Mouse (Mus musculus) frontal cortex, postnatal 10 days (tissue): Measurements from ENCODE around the gene Bcam.

Experiments used
- DNase-seq, 2 experiments: peaks; one replicate each; pipeline ENCODE4 v3.0.0; 2022; ENCODE audit warnings: low spot score in 2 of 2, mixed read lengths in 1 of 2

The Bcam gene

GRCm38 (mm10) chr7:19754065-19754464 lies 16.8 kb downstream of the Bcam start:
- DNase-seq = no peak

GRCm38 (mm10) chr7:19753587-19753986 lies 17.2 kb downstream of the Bcam start:
- no peak for DNase-seq

DNA sequence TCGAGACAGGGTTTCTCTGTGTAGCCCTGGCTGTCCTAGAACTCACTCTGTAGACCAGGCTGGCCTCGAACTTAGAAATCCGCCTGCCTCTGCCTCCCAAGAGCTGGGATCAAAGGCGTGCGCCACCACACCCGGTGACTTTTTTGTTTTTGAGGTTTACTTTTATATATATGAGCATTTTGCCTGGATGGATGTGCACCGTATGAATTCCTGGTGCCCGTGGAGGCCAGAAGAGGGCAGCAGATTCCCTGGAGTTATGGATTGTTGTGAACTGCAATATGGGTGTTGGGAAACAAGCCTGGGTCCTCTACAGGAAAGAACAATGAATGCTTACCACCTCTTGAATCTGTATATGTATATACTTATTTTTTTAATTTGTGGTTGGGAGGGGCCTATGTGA lies 18.2 kb downstream of the Bcam start:
- DNase-seq = no peak

- no peak for DNase-seq
Measured at GRCm38 (mm10) chr7:19751070-19751383, 19.8 kb downstream of the Bcam start.

- DNase-seq = peak; percentile 79 to 86
Measured at GRCm38 (mm10) chr7:19750217-19751069, 20.4 kb downstream of the Bcam start, which contains the start of gene Nectin2. TSS of gene Nectin2 (minus strand) at chr7:19750483.

DNA sequence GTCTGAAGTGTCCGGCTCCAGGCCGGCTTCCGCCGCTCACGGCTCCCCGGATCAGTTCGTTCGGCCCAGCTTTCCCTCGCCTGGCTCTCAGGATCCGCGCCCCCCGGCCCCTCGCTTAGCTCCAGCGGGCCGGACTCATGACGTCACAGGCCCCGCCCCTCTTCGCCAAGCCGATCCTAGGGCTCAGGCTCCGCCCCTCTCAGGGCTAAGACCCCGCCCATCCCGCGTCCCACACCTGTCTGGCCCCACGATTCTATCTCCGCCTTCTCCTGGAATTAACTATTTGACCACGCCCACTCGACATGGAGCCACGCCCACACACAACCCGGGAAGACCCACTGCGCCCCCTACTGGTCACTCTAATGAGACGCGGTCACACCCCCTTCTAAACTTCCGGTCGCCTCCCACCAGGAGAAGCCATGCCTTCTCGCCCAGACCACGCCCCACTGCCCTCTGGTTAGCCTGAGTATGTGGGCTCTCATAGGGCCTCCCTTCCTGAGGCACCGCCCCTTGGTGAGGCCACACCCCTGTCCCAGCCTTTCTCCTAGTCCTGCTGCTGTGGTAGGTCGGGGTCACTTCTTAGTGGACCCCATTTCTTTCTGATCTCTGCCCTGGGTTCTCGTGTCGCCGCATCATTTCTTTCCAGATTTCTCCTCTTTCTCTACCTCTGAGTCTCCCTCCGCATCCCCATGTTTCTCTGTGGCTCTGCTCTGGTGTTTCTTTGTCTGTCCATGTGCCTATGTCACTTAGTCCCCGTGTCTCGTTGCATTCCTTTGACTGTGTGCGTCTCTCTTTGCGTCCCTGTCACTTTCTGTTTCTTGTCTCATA lies 21.2 kb downstream of the Bcam start:
- peak; percentile 95 to 97 for DNase-seq

DNA sequence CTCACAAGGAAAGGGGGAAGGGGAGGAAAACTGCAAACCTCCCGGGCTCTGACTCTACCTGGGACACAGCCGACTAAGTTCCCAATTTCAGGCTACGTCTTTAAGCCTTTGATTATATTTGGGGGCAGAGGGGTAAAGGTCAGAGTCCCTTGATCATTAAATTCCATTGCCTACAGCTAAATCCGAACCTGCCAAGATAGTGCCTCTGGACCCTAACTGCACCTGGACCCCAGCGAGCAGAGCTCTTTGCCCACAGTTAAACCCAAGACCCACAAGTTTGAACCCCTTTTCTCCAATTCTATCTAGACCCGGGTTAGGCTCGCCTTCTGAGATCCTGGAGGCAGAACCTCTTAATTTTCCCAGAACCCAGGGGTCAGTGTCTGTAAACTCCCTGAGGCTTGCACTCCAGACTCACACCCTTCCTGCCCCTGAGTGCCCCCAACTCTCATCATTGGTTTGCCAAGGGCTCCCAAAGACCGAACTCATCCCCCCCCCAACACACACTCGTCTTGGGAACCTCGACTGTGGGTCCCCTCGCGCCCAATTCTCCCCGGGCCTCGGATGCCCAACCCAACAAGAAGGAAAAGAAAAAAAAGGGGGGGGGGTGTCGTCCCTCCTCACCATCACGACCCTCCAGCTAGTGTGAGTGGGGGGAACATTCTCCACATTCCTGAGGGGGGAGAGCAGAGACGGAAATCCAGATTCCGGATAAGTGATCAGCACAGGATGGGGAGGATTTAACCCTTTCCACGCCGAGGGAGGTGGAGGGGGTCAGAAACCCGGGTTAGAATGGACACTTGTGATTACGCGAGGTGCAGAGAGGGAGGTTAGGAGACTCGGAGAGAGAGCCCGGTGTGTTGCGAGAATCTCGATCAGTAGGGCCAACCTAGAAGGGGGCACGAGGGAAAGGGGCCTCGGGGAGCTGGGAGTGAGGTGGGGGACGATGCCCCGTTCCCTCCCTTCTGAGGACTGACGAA lies 22.3 kb downstream of the Bcam start:
- DNase-seq = no peak

DNA sequence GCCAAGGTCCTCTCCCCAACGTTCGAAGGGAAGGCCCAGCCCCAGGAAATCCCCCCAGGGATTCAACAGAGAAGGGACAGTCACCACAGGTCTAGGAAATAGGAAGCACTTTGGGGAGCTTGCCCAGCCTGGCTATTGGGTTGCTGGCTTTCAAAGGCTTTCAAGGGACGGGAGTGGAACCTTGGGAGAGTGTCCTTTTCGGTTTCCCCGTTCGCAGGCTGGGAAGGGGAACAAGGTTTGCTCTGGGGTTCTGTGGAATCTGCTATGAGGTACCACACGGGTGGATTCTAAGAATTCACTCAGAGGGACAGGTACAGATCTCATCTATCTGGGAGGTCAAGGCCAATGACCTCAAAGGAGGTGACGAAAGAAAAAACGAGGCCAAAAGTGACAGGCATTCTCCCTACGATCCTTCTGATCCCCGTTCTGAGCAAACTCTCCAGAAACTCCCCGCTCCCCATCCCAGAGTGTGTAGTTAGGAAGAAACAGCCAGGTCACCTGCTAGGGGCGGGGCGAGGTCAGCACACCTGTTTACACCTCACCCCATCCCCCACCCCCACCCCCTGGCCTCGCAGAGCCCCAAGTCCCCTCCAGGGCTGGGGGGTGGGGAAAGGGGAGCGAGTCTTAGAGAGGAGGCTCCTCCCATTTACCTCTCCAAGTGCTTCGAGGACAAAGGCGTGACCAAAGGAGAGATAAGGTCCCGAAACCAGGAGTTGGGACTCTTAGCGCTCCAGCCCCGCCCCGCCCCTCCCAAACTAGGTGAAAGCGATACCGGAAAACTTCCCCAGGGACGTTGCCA lies 23.2 kb downstream of the Bcam start:
- DNase-seq = no peak

GRCm38 (mm10) chr7:19746426-19747201 lies 24.2 kb downstream of the Bcam start:
- no peak for DNase-seq

DNA sequence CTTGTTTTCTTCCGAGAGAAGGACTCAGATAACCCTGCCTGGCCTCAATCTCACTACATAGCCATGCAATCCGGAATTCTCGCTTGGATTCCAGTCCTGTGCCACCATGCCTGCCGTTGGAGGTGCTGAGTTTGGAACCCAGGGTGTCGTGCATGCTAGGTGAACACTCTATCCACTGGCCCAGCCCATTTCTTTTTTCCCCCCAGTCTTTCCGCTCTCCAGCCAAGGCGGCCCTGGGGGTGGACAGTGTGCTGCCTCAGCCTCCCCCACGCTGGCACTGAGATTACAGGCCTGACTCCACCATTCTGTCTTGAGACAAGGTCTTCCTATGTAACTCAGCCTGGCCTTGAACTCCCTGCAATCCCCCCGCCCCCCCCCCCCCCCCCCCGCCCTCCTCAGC lies 24.8 kb downstream of the Bcam start:
- DNase-seq = no peak

- DNase-seq = no peak
Measured at GRCm38 (mm10) chr7:19744590-19745385, 26.0 kb downstream of the Bcam start.

GRCm38 (mm10) chr7:19743791-19744190 lies 27.0 kb downstream of the Bcam start:
- DNase-seq = no peak

- no peak for DNase-seq
Measured at GRCm38 (mm10) chr7:19742468-19742867, 28.3 kb downstream of the Bcam start.

GRCm38 (mm10) chr7:19741329-19742031 lies 29.3 kb downstream of the Bcam start:
- no peak for DNase-seq

DNA sequence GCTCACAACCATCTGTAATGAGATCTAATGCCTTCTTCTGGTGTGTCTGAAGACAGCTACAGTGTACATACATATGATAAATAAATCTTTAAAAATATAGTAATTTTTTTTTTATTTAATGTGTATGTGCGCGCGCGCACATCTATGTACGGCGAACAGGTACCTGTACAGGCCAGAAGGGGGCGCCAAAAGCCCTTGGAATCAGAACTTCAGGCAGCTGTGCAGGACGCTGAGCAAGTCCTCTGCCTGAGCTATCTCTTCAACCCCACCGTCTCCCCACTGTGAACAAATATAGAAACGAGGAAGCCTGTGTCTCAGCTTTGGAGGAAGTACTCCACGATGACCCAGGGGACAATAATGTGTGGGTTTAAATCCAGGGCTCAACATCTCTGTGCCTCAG lies 30.5 kb downstream of the Bcam start:
- DNase-seq = no peak

DNA sequence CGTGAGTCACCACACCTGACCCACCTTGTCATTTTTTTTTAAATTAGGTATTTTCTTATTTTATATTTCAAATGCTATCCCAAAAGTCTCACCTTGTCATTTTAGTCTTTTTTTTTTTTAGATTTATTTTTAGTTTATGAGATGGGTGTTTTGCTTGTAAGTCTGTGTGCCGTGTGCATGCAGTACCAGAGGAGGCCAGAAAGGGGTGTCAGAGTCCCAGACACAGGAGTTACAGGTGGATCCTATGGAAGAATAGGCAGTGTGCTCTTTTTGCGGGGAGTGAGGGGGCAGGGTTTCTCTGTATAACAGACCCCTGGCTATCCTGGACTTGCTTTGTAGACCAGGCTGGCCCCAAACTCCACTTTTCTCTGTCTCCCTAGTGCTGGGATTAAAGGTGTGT lies 32.0 kb downstream of the Bcam start:
- no peak for DNase-seq

GRCm38 (mm10) chr7:19736389-19737057 lies 34.3 kb downstream of the Bcam start:
- no peak for DNase-seq

DNA sequence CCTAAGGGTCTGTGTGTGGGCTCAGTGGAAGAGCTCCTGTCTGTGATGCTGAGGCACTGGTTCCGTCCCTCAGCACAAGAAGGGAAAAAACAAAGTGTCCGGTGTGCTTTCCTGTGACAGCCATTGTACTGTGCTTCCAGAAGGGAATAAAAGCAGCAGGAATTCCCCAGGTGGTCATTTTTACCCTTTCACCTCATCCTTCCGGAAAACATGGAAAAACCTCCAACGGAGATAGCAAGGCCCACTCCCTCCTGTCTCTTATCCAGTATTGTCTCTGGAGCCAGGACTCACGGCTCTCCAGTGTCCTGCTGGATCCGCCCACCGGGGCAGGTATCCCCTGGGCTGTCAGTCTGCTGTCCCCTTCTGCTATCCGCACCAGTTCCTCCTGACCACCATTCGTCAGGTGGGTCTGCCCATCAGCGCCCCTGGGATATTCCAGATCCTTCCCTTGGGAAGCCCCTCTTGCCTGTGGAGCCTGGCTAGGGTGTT lies 36.6 kb downstream of the Bcam start:
- DNase-seq = no peak
